Mouse (Mus musculus) olfactory bulb, adult 2 months (tissue): ENCODE measurements around the gene Prss37. TPM values are rescaled to one million over a fixed set of nuclear protein-coding genes. Genes with fewer than 3 reads are reported as not detected.

Experiments
- H3K27ac ChIP-seq: fragments of 200-500 bp; 2 replicates; pipeline ENCODE4 v1.5.1; 2012; ENCODE audit warnings: low read depth, low read length; ENCODE audit not compliant: insufficient read depth
- H3K4me1 ChIP-seq: fragments of 200-500 bp; 2 replicates; pipeline ENCODE4 v1.6.1; 2012; ENCODE audit warnings: low read length; ENCODE audit not compliant: control insufficient read depth, insufficient read depth
- H3K4me3 ChIP-seq: fragments of 200-500 bp; 2 replicates; pipeline ENCODE4 v1.5.1; 2012; ENCODE audit warnings: mild to moderate bottlenecking, low read depth, low read length, moderate library complexity; ENCODE audit not compliant: insufficient read depth
- CTCF ChIP-seq: fragments of 200-500 bp; IDR thresholded peaks from 2 replicates; pipeline ENCODE4 v1.5.1; 2012; ENCODE audit warnings: low read depth, mild to moderate bottlenecking, low read length, moderate library complexity; ENCODE audit not compliant: insufficient read depth
- POLR2A ChIP-seq: fragments of 200-500 bp; IDR thresholded peaks from 2 replicates; pipeline ENCODE4 v1.6.1; 2012; ENCODE audit warnings: mild to moderate bottlenecking, low read depth, low read length, moderate library complexity; ENCODE audit not compliant: insufficient read depth
- WGBS: fragments of 180-500 bp; shearing (Covaris S2); methylation state at CpG from one replicate; pipeline ENCODE4 v1.1.7; 2018; 5-methylcytosine and 5-hydroxymethylcytosine counted together
- polyA plus RNA-seq: library from polyadenylated mRNA; stranded (reverse); fragments of >200 nt; gene quantifications from 2 replicates; pipeline ENCODE4 v1.2.4, GENCODE M21; 2012; ENCODE audit warnings: low replicate concordance; ENCODE audit not compliant: missing spikeins, insufficient read depth, insufficient read length

Gene Prss37
- not detected in 2 replicates for polyA plus RNA-seq

- WGBS: 81% methylated on average over 1 of the region's 1 CpGs
Measured at GRCm38 (mm10) chr6:40519408-40519807, at the start of gene Prss37. Gene Prss37 (minus strand): TSS chr6:40519508.

GRCm38 (mm10) chr6:40554950-40555349 lies 35.6 kb upstream of the Prss37 start, which contains the start of gene Olfr461:
Gene Olfr461 (minus strand): TSS chr6:40555050.
- TF ChIP-seq POLR2A (no peak), CTCF (no peak)
- Histone ChIP-seq H3K4me3 (no peak within 1 kb of the TSS), H3K27ac (no peak within 1 kb of the TSS), H3K4me1 (no peaks in the 10 kb centered on the region)
- 86% methylated on average over 2 of the region's 2 CpGs for WGBS

More at GRCm38 (mm10) chr6:40519408-40519807, at the start of gene Prss37:
- Histone ChIP-seq H3K4me3 (no peak within 1 kb of the TSS), H3K27ac (no peak within 1 kb of the TSS), H3K4me1 (no peaks in the 10 kb centered on the region)
- TF ChIP-seq POLR2A: no peak
- TF ChIP-seq CTCF: no peak

GRCm38 (mm10) chr6:40544690-40545089 lies 25.4 kb upstream of the Prss37 start:
- H3K4me3 ChIP-seq: no peak overlapping the region
- 75% methylated on average over 10 of the region's 10 CpGs for WGBS
- no peak overlapping the region for H3K27ac ChIP-seq
- H3K4me1 ChIP-seq: no peaks in the 10 kb centered on the region
- TF ChIP-seq POLR2A: no peak
- no peak for TF ChIP-seq CTCF

GRCm38 (mm10) chr6:40493229-40493628 lies 26.1 kb downstream of the Prss37 start, which contains the start of gene Tas2r108:
Gene Tas2r108 (plus strand): TSS chr6:40493529.
- Histone ChIP-seq H3K4me1 (no peaks in the 10 kb centered on the region), H3K4me3 (no peak within 1 kb of the TSS), H3K27ac (no peak within 1 kb of the TSS)
- no peak for TF ChIP-seq POLR2A
- no peak for TF ChIP-seq CTCF
- WGBS: 63% methylated on average over 3 of the region's 3 CpGs

- no peaks in the 10 kb centered on the region for H3K4me1 ChIP-seq
- no peak within 1 kb of the TSS for H3K27ac ChIP-seq
- H3K4me3 ChIP-seq: no peak within 1 kb of the TSS
- TF ChIP-seq POLR2A: no peak
- no peak for TF ChIP-seq CTCF
Measured at GRCm38 (mm10) chr6:40490933-40491332, 28.4 kb downstream of the Prss37 start, which contains the start of gene Tas2r137. Gene Tas2r137 (plus strand): TSS chr6:40491233.

GRCm38 (mm10) chr6:40482318-40482717 lies 37.0 kb downstream of the Prss37 start:
- H3K27ac ChIP-seq: no peak overlapping the region
- no peak overlapping the region for H3K4me3 ChIP-seq
- 67% methylated on average over 5 of the region's 5 CpGs for WGBS
- H3K4me1 ChIP-seq: no peaks in the 10 kb centered on the region
- TF ChIP-seq POLR2A (no peak), CTCF (no peak)

- H3K27ac ChIP-seq: no peak overlapping the region
- TF ChIP-seq CTCF: no peak
- TF ChIP-seq POLR2A: no peak
- WGBS: 72% methylated on average over 1 of the region's 1 CpGs
Measured at GRCm38 (mm10) chr6:40479705-40480104, 39.6 kb downstream of the Prss37 start.

GRCm38 (mm10) chr6:40476132-40476531 lies 43.2 kb downstream of the Prss37 start:
- 0 out of 2 replicates have a peak, but pooled peaks cover 2% of the 10 kb centered on the region for H3K4me1 ChIP-seq
- H3K27ac ChIP-seq: no peak overlapping the region
- WGBS: 87% methylated on average over 4 of the region's 4 CpGs
- no peak for TF ChIP-seq CTCF
- TF ChIP-seq POLR2A: no peak
- no peak overlapping the region for H3K4me3 ChIP-seq

More at GRCm38 (mm10) chr6:40479705-40480104, 39.6 kb downstream of the Prss37 start:
- H3K4me1 ChIP-seq: no peaks in the 10 kb centered on the region
- no peak overlapping the region for H3K4me3 ChIP-seq

- Histone ChIP-seq H3K27ac (peak overlapping the region; percentile 73), H3K4me1 (0 out of 2 replicates have a peak, but pooled peaks cover 2% of the 10 kb centered on the region), H3K4me3 (peak overlapping the region; percentile 67)
- under 1% methylated on average over 7 of the region's 7 CpGs for WGBS
- TF ChIP-seq CTCF (no peak), POLR2A (no peak)
Measured at GRCm38 (mm10) chr6:40471720-40472010, 47.6 kb downstream of the Prss37 start.

GRCm38 (mm10) chr6:40470916-40471719 lies 48.2 kb downstream of the Prss37 start, which contains the start of gene Ssbp1:
Gene Ssbp1 (plus strand): TSS chr6:40471352.
- Histone ChIP-seq H3K4me1 (0 out of 2 replicates have a peak, but pooled peaks cover 2% of the 10 kb centered on the region), H3K4me3 (peak within 1 kb of the TSS; percentile 67), H3K27ac (peak within 1 kb of the TSS; percentile 73)
- under 1% methylated on average over 54 of the region's 54 CpGs for WGBS
- TF ChIP-seq POLR2A: peak; percentile 94
- no peak for TF ChIP-seq CTCF
